8 mouse cellular contexts compared by ENCODE assay signal in genomic region chr6:72538562-72539031, GRCm38 (mm10). TPM values are rescaled to one million over a fixed set of nuclear protein-coding genes. Genes with fewer than 3 reads are reported as not detected.
DNase-seq lines count a peak whose midpoint lies in the region; ATAC-seq and TF ChIP-seq lines count a peak whose summit lies in the region.

No protein-coding gene starts in this region.

- peak; percentile 95 for ATAC-seq in CD4-positive, CD25-positive, alpha-beta regulatory T cell, adult 4 months
- peak; percentile 94 for ATAC-seq in heart, embryonic 15.5 days (replicated peaks; ENCODE audit: insufficient number of reproducible peaks, insufficient read depth, low FRiP score, low read depth)
- peak; percentile 95 for ATAC-seq in liver, embryonic 14.5 days (ENCODE audit: insufficient read depth)
- peak; percentile 87 for ATAC-seq in neural tube, embryonic 11.5 days (ENCODE audit: insufficient read depth, low FRiP score, low TSS enrichment)
- ATAC-seq in stomach, postnatal 0 days (ENCODE audit: low FRiP score, low TSS enrichment), result peak; percentile 97

- H3K4me2 ChIP-seq in heart, embryonic 15.5 days, result peak overlapping the region; percentile 72
- H3K4me2 ChIP-seq in liver, embryonic 14.5 days (ENCODE audit: low read depth), result peak overlapping the region; percentile 64
- peak overlapping the region; percentile 65 for H3K4me2 ChIP-seq in neural tube, embryonic 11.5 days (ENCODE audit: low read depth)
- peak overlapping the region; percentile 78 for H3K4me2 ChIP-seq in stomach, postnatal 0 days (replicated peaks; ENCODE audit: low read depth)

- peak; percentile 51 for DNase-seq in c-Kit-negative CD71-positive TER-119-positive erythroid progenitor cells, embryonic 14.5 days (ENCODE audit: low read depth, low spot score)
- DNase-seq in fibroblast of lung, adult 2 months (ENCODE audit: low read depth), result peak; percentile 61
- DNase-seq in kidney, postnatal 25 days, result peak; percentile 85 to 95
- DNase-seq in liver, embryonic 14.5 days (ENCODE audit: low read depth in 3 of 3, low spot score in 3 of 3), result peak; percentile 76 to 81 (median 78)
- peak; percentile 77 for DNase-seq in neural tube, embryonic 11.5 days (ENCODE audit: low spot score)
- DNase-seq in stomach, postnatal 0 days (ENCODE audit: low spot score), result peak; percentile 91

- H3K9ac ChIP-seq in heart, embryonic 15.5 days, result peak overlapping the region; percentile 62
- H3K9ac ChIP-seq in liver, embryonic 14.5 days (replicated peaks), result peak overlapping the region; percentile 62
- H3K9ac ChIP-seq in neural tube, embryonic 11.5 days (ENCODE audit: low read length), result peak overlapping the region; percentile 66
- H3K9ac ChIP-seq in stomach, postnatal 0 days (ENCODE audit: low read length), result peak overlapping the region; percentile 55

- no peaks in the 10 kb centered on the region for H3K27me3 ChIP-seq in heart, embryonic 15.5 days
- H3K27me3 ChIP-seq in liver, embryonic 14.5 days (ENCODE audit: control insufficient read depth, insufficient read depth, low read length), result no peaks in the 10 kb centered on the region
- H3K27me3 ChIP-seq in neural tube, embryonic 11.5 days (ENCODE audit: control insufficient read depth, insufficient read depth, low read length), result no peaks in the 10 kb centered on the region
- no peaks in the 10 kb centered on the region for H3K27me3 ChIP-seq in stomach, postnatal 0 days (ENCODE audit: control insufficient read depth, insufficient read depth, low read length)

- no peak for TF ChIP-seq CTCF in liver, embryonic 14.5 days (IDR thresholded peaks at IDR 0.05; ENCODE audit: low read depth)
- peak; percentile 44 for TF ChIP-seq CTCF in stomach, postnatal 0 days (IDR thresholded peaks at IDR 0.05; ENCODE audit: low read depth)

- 2% methylated on average over 16 of the region's 16 CpGs for WGBS in heart, embryonic 15.5 days
- 2% methylated on average over 16 of the region's 16 CpGs for WGBS in liver, embryonic 14.5 days (ENCODE audit: insufficient replicate concordance)
- WGBS in neural tube, embryonic 11.5 days, result 4% methylated on average over 16 of the region's 16 CpGs
- 2% methylated on average over 16 of the region's 16 CpGs for whole genome bisulfite sequencing in stomach, postnatal 0 days

- 0 out of 2 replicates have a peak overlapping the region, but pooled peaks have one; percentile 28 for H3K27ac ChIP-seq in heart, embryonic 15.5 days
- no peak overlapping the region for H3K27ac ChIP-seq in liver, embryonic 14.5 days
- no peak overlapping the region for H3K27ac ChIP-seq in neural tube, embryonic 11.5 days (ENCODE audit: low read depth, low read length)
- peak overlapping the region; percentile 76 for H3K27ac ChIP-seq in stomach, postnatal 0 days (replicated peaks)

- no peaks in the 10 kb centered on the region for H3K36me3 ChIP-seq in heart, embryonic 15.5 days
- no peaks in the 10 kb centered on the region for H3K36me3 ChIP-seq in liver, embryonic 14.5 days (replicated peaks; ENCODE audit: control insufficient read depth, insufficient read depth, low read depth)
- no peaks in the 10 kb centered on the region for H3K36me3 ChIP-seq in neural tube, embryonic 11.5 days (ENCODE audit: control insufficient read depth, insufficient read depth, low read length)
- no peaks in the 10 kb centered on the region for H3K36me3 ChIP-seq in stomach, postnatal 0 days (ENCODE audit: control insufficient read depth, insufficient read depth, low read length)

- peaks cover 18% of the 10 kb centered on the region for H3K4me1 ChIP-seq in heart, embryonic 15.5 days (replicated peaks)
- H3K4me1 ChIP-seq in liver, embryonic 14.5 days (replicated peaks; ENCODE audit: control insufficient read depth in 2 of 2, insufficient read depth in 2 of 2, low read length in 1 of 2), result peaks cover 0 to 6% of the 10 kb centered on the region in 2 experiments; a peak in 3 of 4 replicates
- H3K4me1 ChIP-seq in neural tube, embryonic 11.5 days (ENCODE audit: control insufficient read depth, insufficient read depth, low read length), result peaks cover 3% of the 10 kb centered on the region; the same call in 1 of the 2 replicates
- H3K4me1 ChIP-seq in stomach, postnatal 0 days (replicated peaks; ENCODE audit: control insufficient read depth, insufficient read depth), result peaks cover 5% of the 10 kb centered on the region; the same call in 1 of the 2 replicates

- TF ChIP-seq EP300 in liver, embryonic 14.5 days (IDR thresholded peaks at IDR 0.05; ENCODE audit: low read depth), result no peak
- TF ChIP-seq EP300 in stomach, postnatal 0 days (optimal IDR thresholded peaks at IDR 0.05), result no peak

- H3K4me3 ChIP-seq in heart, embryonic 15.5 days, result peak overlapping the region; percentile 61
- peak overlapping the region; percentile 57 to 66 for H3K4me3 ChIP-seq in liver, embryonic 14.5 days (ENCODE audit: insufficient read depth in 1 of 2, low read depth in 2 of 2, low read length in 2 of 2)
- H3K4me3 ChIP-seq in neural tube, embryonic 11.5 days (ENCODE audit: low read depth, low read length), result peak overlapping the region; percentile 46
- peak overlapping the region; percentile 46 for H3K4me3 ChIP-seq in stomach, postnatal 0 days (ENCODE audit: low read depth, low read length)

- no peaks in the 10 kb centered on the region for H3K9me3 ChIP-seq in heart, embryonic 15.5 days (replicated peaks)
- H3K9me3 ChIP-seq in liver, embryonic 14.5 days (ENCODE audit: control insufficient read depth, low read length), result no peaks in the 10 kb centered on the region
- no peaks in the 10 kb centered on the region for H3K9me3 ChIP-seq in neural tube, embryonic 11.5 days (ENCODE audit: control insufficient read depth, low read length)
- no peaks in the 10 kb centered on the region for H3K9me3 ChIP-seq in stomach, postnatal 0 days (ENCODE audit: control insufficient read depth, low read length)

RNA-seq across cellular contexts. Expression of gene Capg, which starts 5.6 kb away (rescaled TPM):
- polyA plus RNA-seq in CD4-positive, CD25-positive, alpha-beta regulatory T cell, adult 4 months (2017; shearing (Covaris generic)), result 100 to 1,000 TPM; 547 to 812 TPM
- 22.6 and 36.5 TPM in 2 replicates for polyA plus RNA-seq in heart, embryonic 15.5 days (2015; fragmentation: Nextera tagmentation; extraction: Ambion mirVana)
- polyA plus RNA-seq in liver, embryonic 14.5 days (2012; rRNA removed), result 6.6 and 6.7 TPM in 2 replicates
- 11.9 and 14.8 TPM in 2 replicates for polyA plus RNA-seq in liver, embryonic 14.5 days (2014; fragmentation: Nextera tagmentation; extraction: Ambion mirVana)
- 10.1 and 10.2 TPM in 2 replicates for polyA plus RNA-seq in neural tube, embryonic 11.5 days (2014; fragmentation: Nextera tagmentation; extraction: Ambion mirVana)
- 120 and 130 TPM in 2 replicates for polyA plus RNA-seq in stomach, postnatal 0 days (2015; fragmentation: Nextera tagmentation; extraction: Ambion mirVana)

RNA-seq across cellular contexts. Expression of gene Sh2d6, which starts 17.1 kb away (rescaled TPM):
- not detected for polyA plus RNA-seq in CD4-positive, CD25-positive, alpha-beta regulatory T cell, adult 4 months (2017; shearing (Covaris generic))
- polyA plus RNA-seq in heart, embryonic 15.5 days (2015; fragmentation: Nextera tagmentation; extraction: Ambion mirVana), result not detected in 2 replicates
- polyA plus RNA-seq in liver, embryonic 14.5 days (2012; rRNA removed), result not detected in 2 replicates
- not detected in 2 replicates for polyA plus RNA-seq in liver, embryonic 14.5 days (2014; fragmentation: Nextera tagmentation; extraction: Ambion mirVana)
- polyA plus RNA-seq in neural tube, embryonic 11.5 days (2014; fragmentation: Nextera tagmentation; extraction: Ambion mirVana), result not detected in 2 replicates
- 0.12 and 0.21 TPM in 2 replicates for polyA plus RNA-seq in stomach, postnatal 0 days (2015; fragmentation: Nextera tagmentation; extraction: Ambion mirVana)

RNA-seq across cellular contexts. Expression of gene Elmod3, which starts 59.6 kb away (rescaled TPM):
- polyA plus RNA-seq in CD4-positive, CD25-positive, alpha-beta regulatory T cell, adult 4 months (2017; shearing (Covaris generic)), result 10 to 100 TPM; 22.9 to 32.2 TPM
- 12.3 and 13.5 TPM in 2 replicates for polyA plus RNA-seq in heart, embryonic 15.5 days (2015; fragmentation: Nextera tagmentation; extraction: Ambion mirVana)
- polyA plus RNA-seq in liver, embryonic 14.5 days (2012; rRNA removed), result 2.9 and 3.6 TPM in 2 replicates
- polyA plus RNA-seq in liver, embryonic 14.5 days (2014; fragmentation: Nextera tagmentation; extraction: Ambion mirVana), result 4.9 and 5.2 TPM in 2 replicates
- polyA plus RNA-seq in neural tube, embryonic 11.5 days (2014; fragmentation: Nextera tagmentation; extraction: Ambion mirVana), result 16.5 and 17.0 TPM in 2 replicates
- 13.3 and 15.8 TPM in 2 replicates for polyA plus RNA-seq in stomach, postnatal 0 days (2015; fragmentation: Nextera tagmentation; extraction: Ambion mirVana)

RNA-seq across cellular contexts. Expression of gene Retsat, which starts 59.7 kb away (rescaled TPM):
- 1 to 10 TPM; 5.3 to 5.7 TPM for polyA plus RNA-seq in CD4-positive, CD25-positive, alpha-beta regulatory T cell, adult 4 months (2017; shearing (Covaris generic))
- 19.8 and 21.4 TPM in 2 replicates for polyA plus RNA-seq in heart, embryonic 15.5 days (2015; fragmentation: Nextera tagmentation; extraction: Ambion mirVana)
- polyA plus RNA-seq in liver, embryonic 14.5 days (2012; rRNA removed), result 5.1 and 5.3 TPM in 2 replicates
- 11.1 and 13.6 TPM in 2 replicates for polyA plus RNA-seq in liver, embryonic 14.5 days (2014; fragmentation: Nextera tagmentation; extraction: Ambion mirVana)
- polyA plus RNA-seq in neural tube, embryonic 11.5 days (2014; fragmentation: Nextera tagmentation; extraction: Ambion mirVana), result 7.1 and 7.7 TPM in 2 replicates
- 54.1 TPM in 2 replicates for polyA plus RNA-seq in stomach, postnatal 0 days (2015; fragmentation: Nextera tagmentation; extraction: Ambion mirVana)

Comparison
In these comparisons a context has a peak if more than half of its experiments do, and no peak if none do; other contexts are left out.
1. H3K27ac ChIP-seq: peak in heart, embryonic 15.5 days (single experiment) and stomach, postnatal 0 days (single experiment); none in liver, embryonic 14.5 days (single experiment) and neural tube, embryonic 11.5 days (single experiment).
2. Peak in every context shown above with its lines, with median percentiles within 50 percentile points of each other: ATAC-seq, DNase-seq, H3K4me2 ChIP-seq, H3K4me3 ChIP-seq and H3K9ac ChIP-seq.